Mouse (Mus musculus) hindbrain, embryonic 11.5 days (tissue): ENCODE measurements around the gene Nhej1. TPM values are rescaled to one million over a fixed set of nuclear protein-coding genes. Genes with fewer than 3 reads are reported as not detected.

Experiments used
- ATAC-seq: fragments of 200-750 bp; cut with Nextera tagmentation; 2 replicates; pipeline ENCODE4 v1.8.0; 2017; ENCODE audit warnings: mild to moderate bottlenecking, moderate TSS enrichment, moderate library complexity; ENCODE audit not compliant: low FRiP score
- DNase-seq: peaks from one replicate; pipeline ENCODE4 v3.0.0-alpha.2; 2015; ENCODE audit warnings: low spot score
- H3K27ac ChIP-seq: fragments of 300-500 bp; sonication (generic); 2 replicates; pipeline ENCODE4 v1.5.1; 2014; ENCODE audit warnings: mild to moderate bottlenecking, low read depth, low read length
- H3K27me3 ChIP-seq: fragments of 300-500 bp; sonication (generic); 2 replicates; pipeline ENCODE4 v1.6.1; 2014; ENCODE audit warnings: mild to moderate bottlenecking, low read length, moderate library complexity, mixed read lengths; ENCODE audit not compliant: control insufficient read depth, insufficient read depth
- H3K36me3 ChIP-seq: fragments of 300-500 bp; sonication (generic); 2 replicates; pipeline ENCODE4 v1.6.1; 2014; ENCODE audit warnings: mild to moderate bottlenecking, low read length, moderate library complexity, mixed read lengths; ENCODE audit not compliant: control insufficient read depth, insufficient read depth
- H3K4me1 ChIP-seq: fragments of 300-500 bp; sonication (generic); replicated peaks from 2 replicates; pipeline ENCODE4 v1.6.1; 2014; ENCODE audit warnings: low read length, mixed read lengths; ENCODE audit not compliant: control insufficient read depth, insufficient read depth
- H3K4me2 ChIP-seq: fragments of 300-500 bp; sonication (generic); replicated peaks from 2 replicates; pipeline ENCODE4 v1.6.1; 2014; ENCODE audit warnings: mild to moderate bottlenecking, low read depth, low read length
- H3K4me3 ChIP-seq: fragments of 300-500 bp; sonication (generic); 2 replicates; pipeline ENCODE4 v1.5.1; 2014; ENCODE audit warnings: low read depth, low read length
- H3K9ac ChIP-seq: fragments of 300-500 bp; sonication (generic); 2 replicates; pipeline ENCODE4 v1.6.1; 2014; ENCODE audit warnings: low read depth, low read length
- H3K9me3 ChIP-seq: fragments of 300-500 bp; sonication (generic); 2 replicates; pipeline ENCODE4 v1.6.1; 2016; ENCODE audit warnings: low read length; ENCODE audit not compliant: control insufficient read depth
- WGBS: fragments of 180-500 bp; shearing (Covaris S2); extraction: QIAGEN DNeasy Blood & Tissue Kit; methylation state at CpG from one replicate; pipeline ENCODE4 v1.1.7; 2014; 5-methylcytosine and 5-hydroxymethylcytosine counted together
- polyA plus RNA-seq: library from polyadenylated mRNA; unstranded; fragments of >200 nt; fragmentation: Nextera tagmentation; extraction: Ambion mirVana; gene quantifications from 2 replicates; pipeline ENCODE4 v1.2.1, GENCODE M21; 2014

The Nhej1 gene
- polyA plus RNA-seq, 1 experiment from 2014 or later, result 15.2 TPM

- DNase-seq, result peak; percentile 11
- 51% methylated on average over 7 of the region's 7 CpGs for WGBS
Measured at GRCm38 (mm10) chr1:75040429-75040828, 84.6 kb downstream of the Nhej1 start.

GRCm38 (mm10) chr1:75032041-75032440 is 93.0 kb downstream of the Nhej1 start:
- 94% methylated on average over 10 of the region's 10 CpGs for WGBS
- H3K4me1 ChIP-seq, result no peaks in the 10 kb centered on the region
- H3K4me3 ChIP-seq, result no peak overlapping the region
- ATAC-seq, result no peak
- DNase-seq, result no peak
- H3K9me3 ChIP-seq, result no peaks in the 10 kb centered on the region
- no peak overlapping the region for H3K27ac ChIP-seq
- H3K9ac ChIP-seq, result no peak overlapping the region
- H3K27me3 ChIP-seq, result no peaks in the 10 kb centered on the region
- no peak overlapping the region for H3K4me2 ChIP-seq
- no peaks in the 10 kb centered on the region for H3K36me3 ChIP-seq

More at GRCm38 (mm10) chr1:75040429-75040828, 84.6 kb downstream of the Nhej1 start:
- H3K9me3 ChIP-seq, result no peaks in the 10 kb centered on the region
- H3K27ac ChIP-seq, result no peak overlapping the region
- no peak overlapping the region for H3K9ac ChIP-seq
- no peak for ATAC-seq
- H3K4me3 ChIP-seq, result no peak overlapping the region
- no peak overlapping the region for H3K4me2 ChIP-seq
- no peaks in the 10 kb centered on the region for H3K4me1 ChIP-seq
- H3K36me3 ChIP-seq, result 0 out of 2 replicates have a peak, but pooled peaks cover 2% of the 10 kb centered on the region
- H3K27me3 ChIP-seq, result no peaks in the 10 kb centered on the region

GRCm38 (mm10) chr1:75027061-75027779 is 97.8 kb downstream of the Nhej1 start:
- Histone ChIP-seq H3K4me2 (no peak overlapping the region), H3K9ac (no peak overlapping the region), H3K9me3 (no peaks in the 10 kb centered on the region), H3K27me3 (no peaks in the 10 kb centered on the region), H3K36me3 (no peaks in the 10 kb centered on the region), H3K4me3 (no peak overlapping the region), H3K4me1 (no peaks in the 10 kb centered on the region), H3K27ac (no peak overlapping the region)
- ATAC-seq, result no peak
- no peak for DNase-seq
- 67% methylated on average over 2 of the region's 2 CpGs for WGBS

- no peak for ATAC-seq
- Histone ChIP-seq H3K27ac (no peak overlapping the region), H3K4me2 (no peak overlapping the region), H3K36me3 (no peaks in the 10 kb centered on the region), H3K4me1 (no peaks in the 10 kb centered on the region), H3K9me3 (no peaks in the 10 kb centered on the region), H3K4me3 (no peak overlapping the region), H3K9ac (no peak overlapping the region), H3K27me3 (no peaks in the 10 kb centered on the region)
- no peak for DNase-seq
- 85% methylated on average over 7 of the region's 7 CpGs for WGBS
Measured at GRCm38 (mm10) chr1:75024419-75025199, 100.4 kb downstream of the Nhej1 start.

- Histone ChIP-seq H3K4me3 (no peak overlapping the region), H3K27ac (no peak overlapping the region), H3K4me1 (no peaks in the 10 kb centered on the region), H3K36me3 (no peaks in the 10 kb centered on the region), H3K4me2 (no peak overlapping the region), H3K27me3 (no peaks in the 10 kb centered on the region), H3K9me3 (no peaks in the 10 kb centered on the region), H3K9ac (no peak overlapping the region)
- ATAC-seq, result no peak
- peak; percentile 23 for DNase-seq
- WGBS, result 55% methylated on average over 5 of the region's 5 CpGs
Measured at GRCm38 (mm10) chr1:75022216-75022615, 102.8 kb downstream of the Nhej1 start.

GRCm38 (mm10) chr1:75016846-75017245 is 108.2 kb downstream of the Nhej1 start:
- no peak for ATAC-seq
- peak; percentile 91 for DNase-seq
- 6% methylated on average over 6 of the region's 6 CpGs for WGBS

GRCm38 (mm10) chr1:75015551-75016265 is 109.3 kb downstream of the Nhej1 start:
- DNase-seq (no peak), ATAC-seq (no peak)
- Histone ChIP-seq H3K4me3 (no peak overlapping the region), H3K9ac (no peak overlapping the region), H3K36me3 (no peaks in the 10 kb centered on the region), H3K4me1 (no peaks in the 10 kb centered on the region), H3K9me3 (no peaks in the 10 kb centered on the region), H3K4me2 (no peak overlapping the region), H3K27ac (no peak overlapping the region), H3K27me3 (no peaks in the 10 kb centered on the region)
- 34% methylated on average over 13 of the region's 13 CpGs for WGBS

More at GRCm38 (mm10) chr1:75016846-75017245, 108.2 kb downstream of the Nhej1 start:
- no peaks in the 10 kb centered on the region for H3K4me1 ChIP-seq
- H3K36me3 ChIP-seq, result no peaks in the 10 kb centered on the region
- H3K9ac ChIP-seq, result no peak overlapping the region
- H3K27ac ChIP-seq, result no peak overlapping the region
- no peak overlapping the region for H3K4me2 ChIP-seq
- H3K9me3 ChIP-seq, result no peaks in the 10 kb centered on the region
- no peak overlapping the region for H3K4me3 ChIP-seq
- H3K27me3 ChIP-seq, result no peaks in the 10 kb centered on the region

GRCm38 (mm10) chr1:75014210-75014845 is 110.7 kb downstream of the Nhej1 start:
- Histone ChIP-seq H3K9ac (no peak overlapping the region), H3K4me2 (no peak overlapping the region), H3K27me3 (no peaks in the 10 kb centered on the region), H3K27ac (no peak overlapping the region), H3K9me3 (no peaks in the 10 kb centered on the region), H3K36me3 (no peaks in the 10 kb centered on the region), H3K4me3 (no peak overlapping the region), H3K4me1 (no peaks in the 10 kb centered on the region)
- ATAC-seq (no peak), DNase-seq (no peak)
- WGBS, result 49% methylated on average over 5 of the region's 5 CpGs
